Mouse (Mus musculus) intestine, embryonic 16.5 days (tissue): Measurements from ENCODE around the gene Epb42. TPM values are rescaled to one million over a fixed set of nuclear protein-coding genes. Genes with fewer than 3 reads are reported as not detected.

Source experiments
- ATAC-seq: fragments of 200-750 bp; cut with Nextera tagmentation; 2 replicates; pipeline ENCODE4 v1.8.0; 2017; ENCODE audit warnings: moderate TSS enrichment, moderate library complexity
- H3K27ac ChIP-seq: fragments of 300-500 bp; sonication (generic); 2 replicates; pipeline ENCODE4 v1.5.1; 2014; ENCODE audit warnings: mild to moderate bottlenecking, low read length
- H3K27me3 ChIP-seq: fragments of 300-500 bp; sonication (generic); replicated peaks from 2 replicates; pipeline ENCODE4 v1.6.1; 2014; ENCODE audit warnings: low read length, control low read depth, mixed read lengths; ENCODE audit not compliant: control insufficient read depth, insufficient read depth
- H3K36me3 ChIP-seq: fragments of 300-500 bp; sonication (generic); 2 replicates; pipeline ENCODE4 v1.6.1; 2014; ENCODE audit warnings: low read length, control low read depth; ENCODE audit not compliant: control insufficient read depth, insufficient read depth
- H3K4me1 ChIP-seq: fragments of 300-500 bp; sonication (generic); 2 replicates; pipeline ENCODE4 v1.6.1; 2014; ENCODE audit warnings: low read length, control low read depth, mixed read lengths; ENCODE audit not compliant: control insufficient read depth, insufficient read depth
- H3K4me2 ChIP-seq: fragments of 300-500 bp; sonication (generic); 2 replicates; pipeline ENCODE4 v1.6.1; 2014; ENCODE audit warnings: low read depth, low read length, control low read depth
- H3K4me3 ChIP-seq: fragments of 300-500 bp; sonication (generic); 2 replicates; pipeline ENCODE4 v1.5.1; 2014; ENCODE audit warnings: mild to moderate bottlenecking, low read length
- H3K9ac ChIP-seq: fragments of 300-500 bp; sonication (generic); 2 replicates; pipeline ENCODE4 v1.6.1; 2014; ENCODE audit warnings: low read depth, low read length
- H3K9me3 ChIP-seq: fragments of 300-500 bp; sonication (generic); 2 replicates; pipeline ENCODE4 v1.6.1; 2016; ENCODE audit warnings: low read length, control low read depth; ENCODE audit not compliant: control insufficient read depth
- WGBS: fragments of 180-500 bp; shearing (Covaris S2); extraction: QIAGEN DNeasy Blood & Tissue Kit; methylation state at CpG from one replicate; pipeline ENCODE4 v1.1.7; 2014; 5-methylcytosine and 5-hydroxymethylcytosine counted together
- polyA plus RNA-seq: library from polyadenylated mRNA; unstranded; fragments of >200 nt; fragmentation: Nextera tagmentation; extraction: Ambion mirVana; gene quantifications from 2 replicates; pipeline ENCODE4 v1.2.1, GENCODE M21; 2015

Epb42 gene
- polyA plus RNA-seq, 1 experiment from 2014 or later = 3.4 TPM

DNA sequence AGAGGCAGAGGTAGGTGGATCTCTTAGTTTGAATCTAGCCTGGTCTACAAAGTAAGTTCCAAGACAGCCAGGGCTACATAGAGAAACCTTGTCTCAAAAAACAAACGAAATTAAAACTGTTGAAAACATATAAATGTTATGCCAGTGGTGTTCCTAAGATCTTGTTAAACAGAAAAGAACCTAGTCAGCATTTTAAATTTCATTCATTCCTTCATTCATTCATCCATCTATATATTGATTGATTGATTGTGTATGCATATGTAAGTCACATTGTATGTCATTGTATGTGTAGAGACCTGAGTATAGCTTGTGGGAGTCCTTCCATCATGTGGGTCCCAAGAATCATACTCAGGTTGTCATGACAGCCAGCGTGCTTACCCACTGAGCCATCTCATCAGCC lies 21.4 kb downstream of the Epb42 start:
- H3K9ac ChIP-seq = no peak overlapping the region
- no peak for ATAC-seq
- no peak overlapping the region for H3K27ac ChIP-seq

DNA sequence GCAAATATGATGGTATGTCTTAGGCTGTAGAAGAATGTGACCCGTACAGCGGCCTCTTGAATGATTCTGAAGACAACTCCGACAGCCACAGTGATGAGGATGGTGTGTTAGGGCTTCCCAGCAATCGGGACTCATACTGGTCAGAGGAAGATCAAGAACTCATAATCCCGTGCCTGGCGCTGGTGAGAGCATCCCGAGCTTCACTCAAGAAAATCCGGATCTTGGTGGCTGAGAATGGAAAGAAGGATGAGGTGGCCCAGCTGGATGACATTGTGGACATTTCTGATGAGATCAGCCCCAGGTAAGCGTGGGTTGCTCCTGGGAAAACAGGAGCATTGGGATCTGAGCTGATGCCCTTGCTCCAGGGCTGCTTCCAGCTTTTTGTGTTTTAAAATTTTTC lies 24.2 kb downstream of the Epb42 start:
- Histone ChIP-seq H3K9ac (no peak overlapping the region), H3K27ac (no peak overlapping the region), H3K36me3 (0 out of 2 replicates have a peak, but pooled peaks cover 2% of the 10 kb centered on the region)

More for the DNA sequence above, 21.4 kb downstream of the Epb42 start:
- Histone ChIP-seq H3K27me3 (no peaks in the 10 kb centered on the region), H3K4me2 (no peak overlapping the region), H3K36me3 (0 out of 2 replicates have a peak, but pooled peaks cover 2% of the 10 kb centered on the region), H3K4me3 (no peak overlapping the region), H3K4me1 (no peaks in the 10 kb centered on the region), H3K9me3 (no peaks in the 10 kb centered on the region)
- WGBS = 84% methylated on average over 2 of the region's 2 CpGs

DNA sequence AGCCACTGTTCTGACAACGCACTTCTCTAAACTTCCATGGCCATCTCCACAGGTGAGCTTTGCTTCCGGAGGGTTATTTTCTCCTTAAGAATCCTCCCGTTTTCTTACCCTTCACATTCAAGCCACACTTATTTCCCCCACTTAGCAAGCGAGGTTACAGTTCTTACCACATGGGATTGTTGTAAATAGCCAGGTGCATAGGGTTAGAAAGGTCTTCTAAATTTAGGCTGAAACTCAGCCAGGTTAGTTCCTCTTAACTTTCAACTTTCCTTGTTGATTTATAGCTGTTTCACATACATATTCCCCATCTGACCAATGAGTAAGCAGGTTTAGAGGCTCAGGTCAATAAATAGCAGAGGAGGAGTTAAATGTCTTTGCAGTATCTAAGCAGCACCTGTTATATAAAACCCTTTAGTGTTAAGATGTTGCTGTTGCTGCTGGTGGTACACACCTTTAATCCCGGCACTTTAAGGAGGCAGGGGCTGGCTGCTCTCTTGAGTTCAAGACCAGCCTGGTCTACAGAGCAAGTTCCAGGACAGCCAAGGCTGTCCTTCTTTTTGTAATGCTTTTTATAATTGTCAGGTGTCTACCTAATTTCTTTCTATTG lies 27.7 kb downstream of the Epb42 start:
- peak overlapping the region; percentile 83 for H3K4me2 ChIP-seq
- no peaks in the 10 kb centered on the region for H3K36me3 ChIP-seq
- no peak for ATAC-seq
- H3K9me3 ChIP-seq = no peaks in the 10 kb centered on the region
- H3K4me3 ChIP-seq = peak overlapping the region; percentile 75
- H3K9ac ChIP-seq = peak overlapping the region; percentile 76
- no peaks in the 10 kb centered on the region for H3K27me3 ChIP-seq
- no peak overlapping the region for H3K27ac ChIP-seq
- no peaks in the 10 kb centered on the region for H3K4me1 ChIP-seq
- 21% methylated on average over 5 of the region's 5 CpGs for WGBS

More for the DNA sequence above, 24.2 kb downstream of the Epb42 start:
- no peaks in the 10 kb centered on the region for H3K4me1 ChIP-seq
- no peaks in the 10 kb centered on the region for H3K9me3 ChIP-seq
- H3K27me3 ChIP-seq = no peaks in the 10 kb centered on the region
- H3K4me2 ChIP-seq = no peak overlapping the region
- no peak overlapping the region for H3K4me3 ChIP-seq
- no peak for ATAC-seq
- 91% methylated on average over 9 of the region's 9 CpGs for WGBS

GRCm38 (mm10) chr2:121008664-121009007 lies 28.2 kb downstream of the Epb42 start:
- peak overlapping the region; percentile 83 for H3K4me2 ChIP-seq
- WGBS = under 1% methylated on average over 12 of the region's 12 CpGs
- H3K4me1 ChIP-seq = no peaks in the 10 kb centered on the region
- peak overlapping the region; percentile 75 for H3K4me3 ChIP-seq
- peak overlapping the region; percentile 76 for H3K9ac ChIP-seq
- no peaks in the 10 kb centered on the region for H3K27me3 ChIP-seq
- H3K9me3 ChIP-seq = no peaks in the 10 kb centered on the region
- no peaks in the 10 kb centered on the region for H3K36me3 ChIP-seq
- peak; percentile 22; the same call in 1 of the 2 replicates for ATAC-seq
- no peak overlapping the region for H3K27ac ChIP-seq

GRCm38 (mm10) chr2:121007925-121008663 lies 28.8 kb downstream of the Epb42 start, which contains the start of gene Ccndbp1:
TSS of gene Ccndbp1 (plus strand) at chr2:121008403.
- Histone ChIP-seq H3K4me3 (peak within 1 kb of the TSS; percentile 75), H3K9ac (peak within 1 kb of the TSS; percentile 76), H3K4me2 (peak within 1 kb of the TSS; percentile 83), H3K36me3 (no peaks in the 10 kb centered on the region), H3K27ac (no peak within 1 kb of the TSS), H3K4me1 (no peaks in the 10 kb centered on the region), H3K27me3 (no peaks in the 10 kb centered on the region), H3K9me3 (no peaks in the 10 kb centered on the region)
- whole genome bisulfite sequencing = under 1% methylated on average over 33 of the region's 34 CpGs
- ATAC-seq = peak; percentile 99

GRCm38 (mm10) chr2:121006986-121007385 lies 29.9 kb downstream of the Epb42 start:
- Histone ChIP-seq H3K4me2 (no peak overlapping the region), H3K27ac (no peak overlapping the region), H3K4me1 (no peaks in the 10 kb centered on the region), H3K4me3 (no peak overlapping the region), H3K27me3 (no peaks in the 10 kb centered on the region), H3K9ac (no peak overlapping the region), H3K36me3 (no peaks in the 10 kb centered on the region), H3K9me3 (no peaks in the 10 kb centered on the region)
- ATAC-seq = no peak
- 75% methylated on average over 1 of the region's 1 CpGs for WGBS

DNA sequence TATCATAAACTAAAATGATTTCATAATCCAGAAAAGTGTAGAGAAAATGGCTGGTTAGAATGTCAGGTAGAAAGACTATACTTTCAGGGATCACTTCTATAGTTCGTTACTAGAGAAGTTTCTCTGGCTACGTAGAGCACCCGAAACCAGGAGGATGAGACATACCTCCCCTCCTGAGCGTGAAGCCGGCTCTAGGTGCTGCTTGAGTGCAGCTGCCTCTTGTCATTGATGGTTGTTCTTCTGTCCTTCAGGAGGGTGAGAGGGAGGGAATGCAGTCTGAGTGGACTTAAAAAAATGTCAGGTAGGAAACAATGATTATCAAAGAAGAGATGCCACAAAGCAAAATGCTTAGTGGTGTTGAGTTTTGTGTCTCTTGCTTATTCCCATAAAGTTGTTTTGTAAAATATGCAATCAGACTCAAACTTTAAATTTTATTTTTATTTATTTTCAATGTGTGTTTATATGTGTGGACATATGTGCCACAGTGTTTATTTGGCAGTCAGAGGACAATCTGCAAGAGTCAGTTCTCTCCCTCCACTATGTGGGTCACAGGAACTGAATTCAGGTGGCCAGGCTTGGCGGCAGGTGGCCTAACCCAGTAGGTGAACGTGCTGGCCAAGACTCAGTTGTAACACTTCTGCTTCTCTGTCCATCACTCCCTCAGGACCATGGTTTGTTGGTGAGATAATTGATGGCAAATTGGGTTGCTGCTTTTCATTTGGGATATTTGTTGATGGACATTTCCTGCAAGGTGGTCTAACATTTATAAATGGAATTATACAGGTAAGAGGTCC lies 32.7 kb downstream of the Epb42 start:
- H3K36me3 ChIP-seq = no peaks in the 10 kb centered on the region
- H3K9ac ChIP-seq = no peak overlapping the region
- H3K27ac ChIP-seq = no peak overlapping the region
- ATAC-seq = no peak
- WGBS = 86% methylated on average over 7 of the region's 7 CpGs
- no peak overlapping the region for H3K4me2 ChIP-seq
- no peaks in the 10 kb centered on the region for H3K9me3 ChIP-seq
- no peak overlapping the region for H3K4me3 ChIP-seq
- H3K27me3 ChIP-seq = no peaks in the 10 kb centered on the region
- H3K4me1 ChIP-seq = no peaks in the 10 kb centered on the region

DNA sequence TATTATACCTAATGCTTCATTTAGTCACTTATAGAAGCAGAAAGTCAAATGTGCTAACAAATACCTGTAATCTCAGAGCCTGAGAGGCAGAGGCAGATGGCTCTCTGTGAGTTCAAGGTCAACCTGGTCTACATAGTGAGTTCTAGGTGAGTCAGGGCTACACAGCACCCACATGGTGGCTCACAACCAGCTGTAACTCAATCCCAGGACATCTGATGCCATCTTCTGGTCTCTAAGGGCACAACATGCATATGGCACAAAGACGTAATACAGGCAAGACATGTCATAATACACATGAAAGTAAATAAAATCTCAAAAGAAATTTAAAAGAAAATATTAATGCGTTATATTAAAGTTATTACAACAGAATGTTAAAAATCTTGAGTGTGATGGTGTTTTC lies 33.3 kb downstream of the Epb42 start:
- H3K4me1 ChIP-seq = no peaks in the 10 kb centered on the region
- no peaks in the 10 kb centered on the region for H3K27me3 ChIP-seq
- ATAC-seq = no peak
- no peaks in the 10 kb centered on the region for H3K36me3 ChIP-seq
- no peak overlapping the region for H3K4me2 ChIP-seq
- H3K9ac ChIP-seq = no peak overlapping the region
- 73% methylated on average over 2 of the region's 2 CpGs for WGBS
- no peak overlapping the region for H3K27ac ChIP-seq
- H3K9me3 ChIP-seq = no peaks in the 10 kb centered on the region
- no peak overlapping the region for H3K4me3 ChIP-seq

DNA sequence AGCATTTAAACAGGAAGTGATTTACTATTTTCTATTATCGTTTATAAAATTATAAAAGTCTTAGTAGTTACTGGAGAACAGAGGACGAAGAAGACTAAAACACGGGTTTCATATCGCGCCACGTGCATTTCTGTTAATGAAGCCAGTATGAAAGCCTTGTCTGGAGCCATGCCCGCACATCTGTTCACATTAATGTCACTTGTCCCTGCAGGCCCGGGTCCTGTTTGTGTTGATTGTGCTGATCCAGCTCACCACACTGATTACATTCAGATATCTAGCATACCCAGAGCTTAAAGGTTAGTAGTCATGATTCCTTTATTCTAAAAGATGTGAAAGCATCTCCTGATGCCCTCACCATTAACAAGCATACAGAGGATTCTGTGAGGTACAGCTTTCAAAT lies 38.0 kb downstream of the Epb42 start:
- no peaks in the 10 kb centered on the region for H3K36me3 ChIP-seq
- no peaks in the 10 kb centered on the region for H3K4me1 ChIP-seq
- H3K4me3 ChIP-seq = no peak overlapping the region
- no peak overlapping the region for H3K9ac ChIP-seq
- no peak overlapping the region for H3K27ac ChIP-seq
- 87% methylated on average over 8 of the region's 8 CpGs for WGBS
- ATAC-seq = no peak
- H3K9me3 ChIP-seq = no peaks in the 10 kb centered on the region
- H3K4me2 ChIP-seq = no peak overlapping the region
- H3K27me3 ChIP-seq = no peaks in the 10 kb centered on the region
